Mouse (Mus musculus) lung, embryonic 14.5 days (tissue): ENCODE data around the gene Zyg11b. TPM values are rescaled to one million over a fixed set of nuclear protein-coding genes. Genes with fewer than 3 reads are reported as not detected.

ENCODE experiments used
- ATAC-seq: fragments of 200-750 bp; cut with Nextera tagmentation; 2 replicates; pipeline ENCODE4 v1.8.0; 2017; ENCODE audit warnings: mild to moderate bottlenecking, moderate TSS enrichment, moderate library complexity; ENCODE audit not compliant: insufficient read depth
- DNase-seq: peaks from one replicate; pipeline ENCODE4 v3.0.0-alpha.2; 2015
- H3K27ac ChIP-seq: fragments of 300-500 bp; sonication (generic); 2 replicates; pipeline ENCODE4 v1.5.1; 2014; ENCODE audit warnings: low read depth, mild to moderate bottlenecking, moderate library complexity
- H3K27me3 ChIP-seq: fragments of 300-500 bp; sonication (generic); 2 replicates; pipeline ENCODE4 v1.6.1; 2014; ENCODE audit warnings: low read length, control low read depth; ENCODE audit not compliant: insufficient read depth
- H3K36me3 ChIP-seq: fragments of 300-500 bp; sonication (generic); 2 replicates; pipeline ENCODE4 v1.6.1; 2014; ENCODE audit warnings: control low read depth; ENCODE audit not compliant: insufficient read depth
- H3K4me1 ChIP-seq: fragments of 300-500 bp; sonication (generic); 2 replicates; pipeline ENCODE4 v1.6.1; 2014; ENCODE audit warnings: antibody characterized with exemption, control low read depth; ENCODE audit not compliant: insufficient read depth
- H3K4me2 ChIP-seq: fragments of 300-500 bp; sonication (generic); 2 replicates; pipeline ENCODE4 v1.6.1; 2014; ENCODE audit warnings: mild to moderate bottlenecking
- H3K4me3 ChIP-seq: fragments of 300-500 bp; sonication (generic); 2 replicates; pipeline ENCODE4 v1.5.1; 2014; ENCODE audit warnings: low read depth, low read length
- H3K9ac ChIP-seq: fragments of 300-500 bp; sonication (generic); 2 replicates; pipeline ENCODE4 v1.6.1; 2014
- H3K9me3 ChIP-seq: fragments of 300-500 bp; sonication (generic); 2 replicates; pipeline ENCODE4 v1.6.1; 2016; ENCODE audit warnings: low read depth, low read length, control low read depth
- CTCF ChIP-seq: IDR thresholded peaks from 2 replicates; pipeline ENCODE4 v1.5.1; 2016; ENCODE audit warnings: antibody characterized with exemption, low read depth
- WGBS: fragments of 180-500 bp; shearing (Covaris S2); extraction: QIAGEN DNeasy Blood & Tissue Kit; methylation state at CpG from one replicate; pipeline ENCODE4 v1.1.7; 2014; 5-methylcytosine and 5-hydroxymethylcytosine counted together
- polyA plus RNA-seq: library from polyadenylated mRNA; unstranded; fragments of >200 nt; fragmentation: Nextera tagmentation; extraction: Ambion mirVana; gene quantifications from 2 replicates; pipeline ENCODE4 v1.2.1, GENCODE M21; 2014

Gene Zyg11b
- 16.5 and 16.6 TPM in 2 replicates for polyA plus RNA-seq

GRCm38 (mm10) chr4:108300670-108301373, at the start of gene Zyg11b:
TSS of gene Zyg11b (minus strand) at chr4:108301096.
- DNase-seq = peak; percentile 93
- no peaks in the 10 kb centered on the region; the same call in 1 of the 2 replicates for H3K4me1 ChIP-seq
- H3K27me3 ChIP-seq = no peaks in the 10 kb centered on the region
- peak within 1 kb of the TSS; percentile 88 for H3K9ac ChIP-seq
- H3K36me3 ChIP-seq = no peaks in the 10 kb centered on the region
- under 1% methylated on average over 48 of the region's 58 CpGs for WGBS
- peak within 1 kb of the TSS; percentile 79 for H3K4me2 ChIP-seq
- peak within 1 kb of the TSS; percentile 84; the same call in 1 of the 2 replicates for H3K27ac ChIP-seq
- no peak for TF ChIP-seq CTCF
- H3K9me3 ChIP-seq = no peaks in the 10 kb centered on the region
- peak; percentile 95 for ATAC-seq
- peak within 1 kb of the TSS; percentile 91 for H3K4me3 ChIP-seq

GRCm38 (mm10) chr4:108349836-108350547, 49.1 kb upstream of the Zyg11b start:
- no peak for ATAC-seq

GRCm38 (mm10) chr4:108349064-108349463, 48.2 kb upstream of the Zyg11b start:
- TF ChIP-seq CTCF = no peak
- 74% methylated on average over 3 of the region's 3 CpGs for WGBS
- Histone ChIP-seq H3K4me1 (peaks cover 37% of the 10 kb centered on the region), H3K4me2 (no peak overlapping the region), H3K27me3 (no peaks in the 10 kb centered on the region), H3K9ac (no peak overlapping the region), H3K36me3 (no peaks in the 10 kb centered on the region), H3K27ac (peak overlapping the region; percentile 76), H3K4me3 (no peak overlapping the region), H3K9me3 (no peaks in the 10 kb centered on the region)
- ATAC-seq (no peak), DNase-seq (no peak)

More at GRCm38 (mm10) chr4:108349836-108350547, 49.1 kb upstream of the Zyg11b start:
- no peak for TF ChIP-seq CTCF
- Histone ChIP-seq H3K9me3 (no peaks in the 10 kb centered on the region), H3K4me1 (peaks cover 38% of the 10 kb centered on the region), H3K27me3 (no peaks in the 10 kb centered on the region), H3K4me2 (no peak overlapping the region), H3K4me3 (no peak overlapping the region), H3K9ac (no peak overlapping the region), H3K36me3 (no peaks in the 10 kb centered on the region), H3K27ac (peak overlapping the region; percentile 89)
- 33% methylated on average over 8 of the region's 8 CpGs for WGBS
- no peak for DNase-seq

GRCm38 (mm10) chr4:108348256-108348875, 47.5 kb upstream of the Zyg11b start:
- no peak for DNase-seq

GRCm38 (mm10) chr4:108347111-108347510, 46.2 kb upstream of the Zyg11b start:
- Histone ChIP-seq H3K4me3 (no peak overlapping the region), H3K36me3 (no peaks in the 10 kb centered on the region), H3K9me3 (no peaks in the 10 kb centered on the region), H3K27ac (no peak overlapping the region), H3K27me3 (no peaks in the 10 kb centered on the region), H3K4me2 (no peak overlapping the region), H3K4me1 (peaks cover 37% of the 10 kb centered on the region), H3K9ac (no peak overlapping the region)
- TF ChIP-seq CTCF = no peak
- 78% methylated on average over 4 of the region's 5 CpGs for WGBS
- no peak for ATAC-seq
- peak; percentile 50 for DNase-seq

More at GRCm38 (mm10) chr4:108348256-108348875, 47.5 kb upstream of the Zyg11b start:
- Histone ChIP-seq H3K27me3 (no peaks in the 10 kb centered on the region), H3K36me3 (no peaks in the 10 kb centered on the region), H3K4me2 (no peak overlapping the region), H3K27ac (peak overlapping the region; percentile 76), H3K4me1 (peaks cover 37% of the 10 kb centered on the region), H3K4me3 (no peak overlapping the region), H3K9ac (no peak overlapping the region), H3K9me3 (no peaks in the 10 kb centered on the region)
- ATAC-seq = no peak
- TF ChIP-seq CTCF = no peak
- 40% methylated on average over 5 of the region's 5 CpGs for WGBS

GRCm38 (mm10) chr4:108345826-108346225, 44.9 kb upstream of the Zyg11b start:
- Histone ChIP-seq H3K36me3 (no peaks in the 10 kb centered on the region), H3K9ac (no peak overlapping the region), H3K9me3 (no peaks in the 10 kb centered on the region), H3K27ac (peak overlapping the region; percentile 34), H3K27me3 (no peaks in the 10 kb centered on the region), H3K4me3 (no peak overlapping the region), H3K4me2 (no peak overlapping the region), H3K4me1 (peaks cover 29% of the 10 kb centered on the region)
- 22% methylated on average over 5 of the region's 5 CpGs for WGBS
- peak; percentile 53 for DNase-seq
- peak; percentile 23; the same call in 1 of the 2 replicates for ATAC-seq
- no peak for TF ChIP-seq CTCF

GRCm38 (mm10) chr4:108344631-108345083, 43.8 kb upstream of the Zyg11b start:
- 16% methylated on average over 7 of the region's 7 CpGs for WGBS
- ATAC-seq (0 out of 2 replicates have a peak, but pooled peaks have one; percentile 30), DNase-seq (peak; percentile 56)
- H3K4me1 ChIP-seq = peaks cover 20% of the 10 kb centered on the region
- no peaks in the 10 kb centered on the region for H3K9me3 ChIP-seq
- H3K36me3 ChIP-seq = peaks cover 6% of the 10 kb centered on the region; the same call in 1 of the 2 replicates
- 0 out of 2 replicates have a peak overlapping the region, but pooled peaks have one; percentile 27 for H3K4me2 ChIP-seq
- H3K27ac ChIP-seq = peak overlapping the region; percentile 79
- TF ChIP-seq CTCF = no peak
- H3K9ac ChIP-seq = no peak overlapping the region
- no peaks in the 10 kb centered on the region for H3K27me3 ChIP-seq
- H3K4me3 ChIP-seq = no peak overlapping the region
